Mouse (Mus musculus): ENCODE measurements at regions not wholly inside any gene's neighbourhood (a gene's known extent, or its start where the extent isn't known, plus 50 kb on each side); places are given as distances from the start of the nearest gene placed in this dataset.

GRCm38 (mm10) chr10:49863800-49864199 lies 75.2 kb upstream of the Grik2 start:
- TF ChIP-seq CTCF (IDR thresholded peaks at IDR 0.05; ENCODE audit: borderline replicate concordance, extremely low read depth, insufficient read depth, insufficient read length) = no peak
- TF ChIP-seq POLR2A (IDR thresholded peaks at IDR 0.05; ENCODE audit: borderline replicate concordance, extremely low read depth, insufficient read depth, insufficient read length, poor library complexity, severe bottlenecking) = no peak
